ENCODE assay signal across 8 mouse cellular contexts in genomic region chr19:33224181-33225001, GRCm38 (mm10).
DNase-seq lines count a peak whose midpoint lies in the region; ATAC-seq lines count a peak whose summit lies in the region.
"Had no signal": no experiment of that assay in that cellular context is flagged by ENCODE, and none has a peak within 500 bp of the region (broad histone marks: within the 10 kb centered on the region; RNA-seq: fewer than 3 reads in every experiment).

No protein-coding gene starts in this region.

- DNase-seq in MN1 (ENCODE audit: low spot score) = peak; percentile 94
- DNase-seq in adrenal gland, postnatal 10 days = peak; percentile 61
- peak; percentile 31 to 43 for DNase-seq in layer of hippocampus, postnatal 25 days (ENCODE audit: extremely low spot score in 1 of 2, low spot score in 1 of 2)
- peak; percentile 94 for DNase-seq in telencephalon, adult 2 months (ENCODE audit: low read depth, low spot score)

- ATAC-seq in embryonic facial prominence, embryonic 13.5 days (ENCODE audit: insufficient number of reproducible peaks, insufficient read depth, low FRiP score, low TSS enrichment, low read depth) = 0 out of 2 replicates have a peak, but pooled peaks have one; percentile 10
- 0 out of 2 replicates have a peak, but pooled peaks have one; percentile 21 for ATAC-seq in hindbrain, embryonic 12.5 days (ENCODE audit: low FRiP score)
- ATAC-seq in midbrain, embryonic 12.5 days (ENCODE audit: low FRiP score, low read depth) = peak; percentile 71

- H3K4me1 ChIP-seq in embryonic facial prominence, embryonic 13.5 days = peaks cover 30% of the 10 kb centered on the region
- H3K4me1 ChIP-seq in hindbrain, embryonic 12.5 days = peaks cover 15% of the 10 kb centered on the region
- peaks cover 22% of the 10 kb centered on the region for H3K4me1 ChIP-seq in midbrain, embryonic 12.5 days

- H3K4me2 ChIP-seq in embryonic facial prominence, embryonic 13.5 days = peak overlapping the region; percentile 22
- H3K4me2 ChIP-seq in hindbrain, embryonic 12.5 days (replicated peaks) = no peak overlapping the region
- H3K4me2 ChIP-seq in midbrain, embryonic 12.5 days (replicated peaks) = peak overlapping the region; percentile 25; the same call in 1 of the 2 replicates
- H3K4me2 ChIP-seq: heart, embryonic 13.5 days had no signal

- H3K4me3 ChIP-seq in embryonic facial prominence, embryonic 13.5 days = no peak overlapping the region
- H3K4me3 ChIP-seq in hindbrain, embryonic 12.5 days = no peak overlapping the region
- H3K4me3 ChIP-seq in midbrain, embryonic 12.5 days = no peak overlapping the region
- H3K4me3 ChIP-seq: heart, embryonic 13.5 days had no signal

- WGBS in embryonic facial prominence, embryonic 13.5 days = 45% methylated on average over 8 of the region's 8 CpGs
- WGBS in hindbrain, embryonic 12.5 days = 58% methylated on average over 8 of the region's 8 CpGs
- WGBS in midbrain, embryonic 12.5 days = 34% methylated on average over 8 of the region's 8 CpGs

- no peak overlapping the region for H3K9ac ChIP-seq in embryonic facial prominence, embryonic 13.5 days
- no peak overlapping the region for H3K9ac ChIP-seq in hindbrain, embryonic 12.5 days
- no peak overlapping the region for H3K9ac ChIP-seq in midbrain, embryonic 12.5 days (replicated peaks)
- H3K9ac ChIP-seq: heart, embryonic 13.5 days had no signal

- H3K36me3 ChIP-seq in embryonic facial prominence, embryonic 13.5 days = no peaks in the 10 kb centered on the region
- H3K36me3 ChIP-seq in hindbrain, embryonic 12.5 days = no peaks in the 10 kb centered on the region
- no peaks in the 10 kb centered on the region for H3K36me3 ChIP-seq in midbrain, embryonic 12.5 days
- H3K36me3 ChIP-seq: heart, embryonic 13.5 days had no signal

- H3K27ac ChIP-seq in embryonic facial prominence, embryonic 13.5 days = no peak overlapping the region
- no peak overlapping the region for H3K27ac ChIP-seq in hindbrain, embryonic 12.5 days
- no peak overlapping the region for H3K27ac ChIP-seq in midbrain, embryonic 12.5 days (replicated peaks)
- H3K27ac ChIP-seq: heart, embryonic 13.5 days had no signal

- H3K9me3 ChIP-seq in embryonic facial prominence, embryonic 13.5 days = no peaks in the 10 kb centered on the region
- H3K9me3 ChIP-seq in hindbrain, embryonic 12.5 days (replicated peaks) = no peaks in the 10 kb centered on the region
- no peaks in the 10 kb centered on the region for H3K9me3 ChIP-seq in midbrain, embryonic 12.5 days
- H3K9me3 ChIP-seq: heart, embryonic 13.5 days had no signal

- 0 out of 2 replicates have a peak, but pooled peaks cover 3% of the 10 kb centered on the region for H3K27me3 ChIP-seq in embryonic facial prominence, embryonic 13.5 days
- H3K27me3 ChIP-seq in hindbrain, embryonic 12.5 days = no peaks in the 10 kb centered on the region
- H3K27me3 ChIP-seq in midbrain, embryonic 12.5 days = peaks cover 15% of the 10 kb centered on the region
- H3K27me3 ChIP-seq: heart, embryonic 13.5 days had no signal

Comparison
In these comparisons a context has a peak if more than half of its experiments do, and no peak if none do; other contexts are left out.
1. DNase-seq: peak in every context shown above with its lines; median percentile 94 in MN1; 94 in telencephalon, adult 2 months; 61 in adrenal gland, postnatal 10 days; 37 in layer of hippocampus, postnatal 25 days.
2. ATAC-seq: peak in every context shown above with its lines; median percentile 71 in midbrain, embryonic 12.5 days; 21 in hindbrain, embryonic 12.5 days; 10 in embryonic facial prominence, embryonic 13.5 days.